Mouse (Mus musculus): ENCODE data around the gene Fam241b.
A peak's percentile ranks its signal among the peaks of the same experiment; 100 is the strongest.

DNA sequence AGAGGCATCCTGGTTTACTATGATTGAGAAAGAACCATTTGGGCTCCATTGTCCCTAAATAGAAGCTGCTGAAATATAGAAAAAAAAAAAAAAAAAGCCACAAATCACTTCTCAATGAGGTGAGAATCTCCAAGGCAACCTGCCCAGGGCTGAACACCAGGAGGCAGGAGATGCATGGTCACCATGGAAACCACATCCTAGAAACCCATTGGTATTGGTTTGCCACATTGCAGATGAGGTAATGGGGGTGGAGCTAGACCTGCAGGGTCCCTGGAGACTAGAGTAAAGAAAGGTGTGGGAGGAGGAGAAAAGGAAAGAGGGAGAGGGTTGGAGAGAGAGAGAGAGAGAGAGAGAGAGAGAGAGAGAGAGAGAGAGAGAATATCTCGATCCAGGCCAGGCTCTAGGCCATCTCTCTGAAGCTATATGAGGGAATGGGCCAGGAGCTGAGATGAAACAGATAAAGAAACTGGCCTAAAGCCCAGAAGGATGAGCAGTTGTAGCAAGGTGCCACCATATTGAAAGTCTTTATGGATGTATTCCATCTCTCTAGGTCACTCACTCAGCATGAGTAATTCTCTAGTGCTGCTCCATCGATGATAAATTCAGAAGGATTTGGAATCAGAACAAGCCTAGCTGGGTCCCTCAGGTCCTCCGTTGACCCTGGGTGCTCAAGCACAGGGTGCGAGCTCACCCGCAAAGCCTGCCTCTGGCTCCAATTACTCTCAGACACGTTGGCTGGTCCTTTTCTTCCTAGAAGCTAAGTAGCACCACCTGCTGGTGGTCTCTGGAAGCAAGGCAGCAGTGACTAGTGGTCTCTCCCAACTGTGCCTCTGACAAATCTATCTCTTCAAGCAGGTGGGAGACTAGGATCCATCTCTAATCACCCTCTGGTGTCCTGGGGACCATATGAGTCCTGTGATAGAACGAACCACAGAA, 41.9 kb downstream of the Fam241b start:
- TF ChIP-seq MAX (IDR thresholded peaks at IDR 0.05; ENCODE audit: low read length) (no peak), CTCF (IDR thresholded peaks at IDR 0.05 in 2 of 3, conservative IDR thresholded peaks at IDR 0.05 in 1 of 3; ENCODE audit: control insufficient read depth in 1 of 3, insufficient read depth in 1 of 3, low read depth in 2 of 3, low read length in 3 of 3, poor library complexity in 1 of 3, severe bottlenecking in 1 of 3) (peak; percentile 77 to 80 (median 77)), GATA1 (IDR thresholded peaks at IDR 0.05; ENCODE audit: low read depth, low read length) (no peak), ZC3H11A (IDR thresholded peaks at IDR 0.05; ENCODE audit: low read depth, low read length) (peak; percentile 27; the same call in 1 of the 2 replicates), EP300 (IDR thresholded peaks at IDR 0.05; ENCODE audit: low read depth in 1 of 2, low read length in 2 of 2) (no peak), CHD2 (IDR thresholded peaks at IDR 0.05; ENCODE audit: low read length) (no peak)
